Mouse (Mus musculus) spleen, postnatal 4 days (tissue): Measurements from ENCODE around the gene Gm15128.
"Not testable (repeated sequence)": the region's sequence is repeated elsewhere in the genome, so short reads cannot be mapped to it uniquely, and the experiment has no call there.

Experiments used
- DNase-seq, 2 experiments: peaks; one replicate each; pipeline ENCODE4 v3.0.0; 2022; ENCODE audit warnings: low spot score in 2 of 2

The Gm15128 gene

GRCm38 (mm10) chrX:147765691-147766090 lies at the start of gene Gm15128:
Gene Gm15128, plus strand, starts transcription at chrX:147765991.
- DNase-seq = not testable (repeated sequence)
